Mouse (Mus musculus): Measurements from ENCODE around the gene 4930451I11Rik. TPM values are rescaled to one million over a fixed set of nuclear protein-coding genes. Genes with fewer than 3 reads are reported as not detected.

Gene 4930451I11Rik
- polyA plus RNA-seq, 1 experiment from 2014 or later: not detected

GRCm38 (mm10) chr7:126799050-126799467, 32.4 kb downstream of the 4930451I11Rik start:
- H3K27me3 ChIP-seq: no peaks in the 10 kb centered on the region
- WGBS: under 1% methylated on average over 30 of the region's 36 CpGs
- peaks cover 44% of the 10 kb centered on the region for H3K36me3 ChIP-seq
- H3K4me2 ChIP-seq: peak overlapping the region; percentile 89
- ATAC-seq (ENCODE audit: insufficient number of reproducible peaks, insufficient read depth, low FRiP score, low TSS enrichment, low read depth): peak; percentile 96
- H3K9ac ChIP-seq: peak overlapping the region; percentile 91
- peak overlapping the region; percentile 78 for H3K4me3 ChIP-seq
- peaks cover 36% of the 10 kb centered on the region for H3K4me1 ChIP-seq
- no peaks in the 10 kb centered on the region for H3K9me3 ChIP-seq
- peak overlapping the region; percentile 98 for H3K27ac ChIP-seq

DNA sequence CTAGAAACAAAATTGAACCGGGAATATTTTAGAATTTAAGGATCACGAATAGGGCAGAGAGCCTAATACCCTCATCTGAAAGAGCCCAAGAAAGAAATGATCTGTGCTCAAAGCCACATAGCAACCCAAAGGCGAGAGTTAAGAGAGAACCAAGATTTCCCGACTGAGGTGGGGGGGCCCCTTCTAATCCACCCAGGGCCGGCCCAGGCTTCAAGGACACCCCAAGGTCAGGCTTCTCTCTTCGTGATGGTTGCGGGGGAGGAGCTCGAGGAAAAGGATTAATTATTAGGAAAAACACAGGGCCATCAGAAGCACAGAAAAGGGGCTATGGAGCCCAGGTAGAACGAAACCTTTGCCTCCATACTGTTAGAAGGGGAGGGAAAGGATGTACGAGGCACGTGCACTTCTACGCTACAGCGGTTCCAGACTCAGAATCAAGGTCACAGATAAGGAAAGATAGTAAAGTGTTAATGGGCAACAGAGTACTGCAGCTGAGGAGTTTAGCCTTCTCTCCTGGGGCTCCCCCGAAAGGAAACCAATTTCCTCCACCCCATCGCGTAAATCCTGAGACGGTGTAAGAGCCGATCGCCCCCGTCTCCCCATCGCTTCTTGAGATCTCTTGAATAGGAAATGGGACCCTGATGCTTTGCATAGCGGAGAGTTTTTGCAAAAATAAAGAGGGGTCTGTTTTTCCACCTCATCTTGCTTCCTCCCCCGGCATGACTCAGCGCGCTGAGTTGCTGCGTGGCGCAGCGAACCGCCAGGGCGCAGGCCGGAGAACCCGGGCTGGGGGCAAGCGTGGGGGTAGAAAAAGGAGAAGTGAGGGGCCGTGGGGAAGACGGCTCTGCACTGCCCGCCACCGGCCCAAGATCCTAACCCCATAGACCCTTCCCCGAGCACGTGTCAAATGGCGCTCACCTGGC, 33.1 kb downstream of the 4930451I11Rik start:
- H3K9me3 ChIP-seq: no peaks in the 10 kb centered on the region
- H3K36me3 ChIP-seq: peaks cover 37% of the 10 kb centered on the region
- peak overlapping the region; percentile 89 for H3K4me2 ChIP-seq
- H3K27me3 ChIP-seq: no peaks in the 10 kb centered on the region
- no peak for ATAC-seq (ENCODE audit: insufficient number of reproducible peaks, insufficient read depth, low FRiP score, low TSS enrichment, low read depth)
- H3K4me1 ChIP-seq: peaks cover 36% of the 10 kb centered on the region
- peak overlapping the region; percentile 78 for H3K4me3 ChIP-seq
- 2% methylated on average over 40 of the region's 40 CpGs for WGBS
- H3K9ac ChIP-seq: peak overlapping the region; percentile 91
- H3K27ac ChIP-seq: peak overlapping the region; percentile 98

DNA sequence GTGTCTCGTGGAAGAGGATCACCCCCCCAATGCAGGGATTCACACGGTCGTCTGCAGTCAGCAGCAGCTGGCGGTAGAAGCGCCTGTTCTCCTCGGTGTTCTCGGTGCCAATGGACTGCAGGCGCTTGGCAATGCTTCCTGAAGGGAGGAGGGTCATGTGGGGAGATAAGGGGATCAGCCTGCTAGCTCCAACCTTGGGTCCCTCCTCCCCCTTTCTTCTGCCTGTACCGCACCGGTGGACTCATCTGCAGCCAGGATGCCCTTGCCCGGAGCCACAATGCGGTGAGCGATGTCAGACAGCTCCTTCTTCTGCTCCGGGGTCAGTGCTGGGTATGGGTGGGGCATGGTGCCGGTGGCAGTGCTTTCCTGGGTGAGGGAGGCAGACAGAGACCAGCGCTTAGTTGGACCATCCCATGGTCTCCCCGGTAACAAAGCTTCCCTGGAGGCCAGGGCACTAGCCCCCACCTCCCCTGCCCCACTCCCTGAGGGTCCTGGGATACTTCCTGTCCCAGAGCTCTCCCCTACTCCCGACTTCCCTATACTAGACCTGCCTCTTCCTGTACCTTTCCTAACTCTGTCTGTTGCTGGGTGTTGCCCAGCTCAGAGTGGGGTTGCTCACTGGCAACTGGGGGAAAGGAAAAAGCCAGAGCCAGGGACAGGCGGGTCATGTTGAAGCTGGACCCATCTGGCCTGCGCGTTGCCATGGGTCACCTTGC, 33.9 kb downstream of the 4930451I11Rik start, which contains the start of gene Fam57b:
Fam57b (plus strand) TSS at position 258 of the 716 bp plus-strand sequence.
- ATAC-seq (ENCODE audit: insufficient number of reproducible peaks, insufficient read depth, low FRiP score, low TSS enrichment, low read depth): no peak
- no peaks in the 10 kb centered on the region for H3K27me3 ChIP-seq
- peak within 1 kb of the TSS; percentile 98 for H3K27ac ChIP-seq
- peak within 1 kb of the TSS; percentile 91 for H3K9ac ChIP-seq
- H3K36me3 ChIP-seq: peaks cover 34% of the 10 kb centered on the region
- peak within 1 kb of the TSS; percentile 89 for H3K4me2 ChIP-seq
- H3K4me1 ChIP-seq: peaks cover 44% of the 10 kb centered on the region
- WGBS: 29% methylated on average over 21 of the region's 21 CpGs
- no peaks in the 10 kb centered on the region for H3K9me3 ChIP-seq
- peak within 1 kb of the TSS; percentile 78 for H3K4me3 ChIP-seq

GRCm38 (mm10) chr7:126796350-126796932, 35.0 kb downstream of the 4930451I11Rik start:
- Histone ChIP-seq H3K4me3 (peak overlapping the region; percentile 78), H3K36me3 (peaks cover 33% of the 10 kb centered on the region), H3K9me3 (no peaks in the 10 kb centered on the region), H3K27ac (no peak overlapping the region), H3K9ac (peak overlapping the region; percentile 32; the same call in 1 of the 2 replicates), H3K4me2 (peak overlapping the region; percentile 89), H3K4me1 (peaks cover 44% of the 10 kb centered on the region), H3K27me3 (no peaks in the 10 kb centered on the region)
- ATAC-seq (ENCODE audit: insufficient number of reproducible peaks, insufficient read depth, low FRiP score, low TSS enrichment, low read depth): no peak
- 79% methylated on average over 8 of the region's 8 CpGs for WGBS

- H3K27ac ChIP-seq: no peak overlapping the region
- peaks cover 36% of the 10 kb centered on the region for H3K36me3 ChIP-seq
- ATAC-seq (ENCODE audit: insufficient number of reproducible peaks, insufficient read depth, low FRiP score, low TSS enrichment, low read depth): no peak
- H3K4me3 ChIP-seq: 0 out of 2 replicates have a peak overlapping the region, but pooled peaks have one; percentile 4
- peak overlapping the region; percentile 32; the same call in 1 of the 2 replicates for H3K9ac ChIP-seq
- WGBS: 85% methylated on average over 16 of the region's 16 CpGs
- no peaks in the 10 kb centered on the region for H3K9me3 ChIP-seq
- no peaks in the 10 kb centered on the region for H3K27me3 ChIP-seq
- H3K4me1 ChIP-seq: peaks cover 47% of the 10 kb centered on the region
- H3K4me2 ChIP-seq: no peak overlapping the region
These were observed 35.8 kb downstream of the 4930451I11Rik start for GRCm38 (mm10) chr7:126795387-126796317.

GRCm38 (mm10) chr7:126794271-126794605, 37.2 kb downstream of the 4930451I11Rik start:
- no peaks in the 10 kb centered on the region for H3K9me3 ChIP-seq
- H3K27me3 ChIP-seq: no peaks in the 10 kb centered on the region
- H3K4me2 ChIP-seq: no peak overlapping the region
- no peak overlapping the region for H3K4me3 ChIP-seq
- no peak overlapping the region for H3K27ac ChIP-seq
- ATAC-seq (ENCODE audit: insufficient number of reproducible peaks, insufficient read depth, low FRiP score, low TSS enrichment, low read depth): no peak
- H3K9ac ChIP-seq: no peak overlapping the region
- H3K36me3 ChIP-seq: peaks cover 49% of the 10 kb centered on the region
- H3K4me1 ChIP-seq: peaks cover 46% of the 10 kb centered on the region
- WGBS: 74% methylated on average over 4 of the region's 4 CpGs

- Histone ChIP-seq H3K4me1 (peaks cover 46% of the 10 kb centered on the region), H3K9ac (no peak overlapping the region), H3K9me3 (no peaks in the 10 kb centered on the region), H3K4me2 (no peak overlapping the region), H3K36me3 (peaks cover 55% of the 10 kb centered on the region), H3K27ac (0 out of 2 replicates have a peak overlapping the region, but pooled peaks have one; percentile 11), H3K27me3 (no peaks in the 10 kb centered on the region), H3K4me3 (no peak overlapping the region)
- ATAC-seq (ENCODE audit: insufficient number of reproducible peaks, insufficient read depth, low FRiP score, low TSS enrichment, low read depth): no peak
- WGBS: 71% methylated on average over 4 of the region's 4 CpGs
These were observed 37.8 kb downstream of the 4930451I11Rik start for GRCm38 (mm10) chr7:126793456-126794270.

DNA sequence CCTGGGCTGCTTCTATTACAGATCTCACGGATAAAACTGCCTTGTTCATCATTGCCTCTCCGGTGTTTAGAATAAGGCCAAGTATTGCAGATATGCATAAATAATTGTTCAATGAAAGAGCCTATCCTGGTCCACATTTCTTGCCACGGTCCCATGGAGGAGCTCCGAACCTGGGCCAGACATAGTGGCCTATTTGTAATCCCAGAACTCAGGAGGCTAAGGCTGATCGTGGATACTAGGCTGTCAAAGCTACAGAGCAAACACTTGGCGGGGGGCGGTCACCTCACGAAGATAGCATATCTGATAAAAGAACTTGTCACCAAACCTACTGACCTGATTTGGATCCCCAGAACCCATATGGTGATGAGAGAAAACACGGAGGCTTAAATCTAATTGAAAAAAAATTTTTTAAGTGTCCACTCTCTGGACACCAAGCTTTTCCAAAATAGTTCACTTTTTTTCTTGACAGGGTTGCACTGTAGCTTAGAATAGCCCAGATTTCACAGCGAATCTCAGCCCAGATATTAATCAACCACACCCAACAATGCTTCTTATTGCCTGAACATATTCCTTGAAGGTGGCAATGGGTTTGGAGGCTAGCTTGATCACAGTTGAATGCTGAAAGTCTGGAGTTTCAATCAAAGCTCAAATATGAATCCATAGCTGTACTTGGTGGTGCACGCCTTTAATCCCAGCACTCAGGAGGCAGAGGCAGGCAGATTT, 38.6 kb downstream of the 4930451I11Rik start:
- peak; percentile 13; the same call in 1 of the 2 replicates for ATAC-seq (ENCODE audit: insufficient number of reproducible peaks, insufficient read depth, low FRiP score, low TSS enrichment, low read depth)
- H3K9me3 ChIP-seq: no peaks in the 10 kb centered on the region
- 25% methylated on average over 11 of the region's 11 CpGs for WGBS
- peak overlapping the region; percentile 97 for H3K27ac ChIP-seq
- peak overlapping the region; percentile 94 for H3K4me3 ChIP-seq
- no peaks in the 10 kb centered on the region for H3K27me3 ChIP-seq
- H3K9ac ChIP-seq: peak overlapping the region; percentile 96
- H3K4me1 ChIP-seq: peaks cover 41% of the 10 kb centered on the region
- H3K4me2 ChIP-seq: peak overlapping the region; percentile 74
- H3K36me3 ChIP-seq: peaks cover 63% of the 10 kb centered on the region

DNA sequence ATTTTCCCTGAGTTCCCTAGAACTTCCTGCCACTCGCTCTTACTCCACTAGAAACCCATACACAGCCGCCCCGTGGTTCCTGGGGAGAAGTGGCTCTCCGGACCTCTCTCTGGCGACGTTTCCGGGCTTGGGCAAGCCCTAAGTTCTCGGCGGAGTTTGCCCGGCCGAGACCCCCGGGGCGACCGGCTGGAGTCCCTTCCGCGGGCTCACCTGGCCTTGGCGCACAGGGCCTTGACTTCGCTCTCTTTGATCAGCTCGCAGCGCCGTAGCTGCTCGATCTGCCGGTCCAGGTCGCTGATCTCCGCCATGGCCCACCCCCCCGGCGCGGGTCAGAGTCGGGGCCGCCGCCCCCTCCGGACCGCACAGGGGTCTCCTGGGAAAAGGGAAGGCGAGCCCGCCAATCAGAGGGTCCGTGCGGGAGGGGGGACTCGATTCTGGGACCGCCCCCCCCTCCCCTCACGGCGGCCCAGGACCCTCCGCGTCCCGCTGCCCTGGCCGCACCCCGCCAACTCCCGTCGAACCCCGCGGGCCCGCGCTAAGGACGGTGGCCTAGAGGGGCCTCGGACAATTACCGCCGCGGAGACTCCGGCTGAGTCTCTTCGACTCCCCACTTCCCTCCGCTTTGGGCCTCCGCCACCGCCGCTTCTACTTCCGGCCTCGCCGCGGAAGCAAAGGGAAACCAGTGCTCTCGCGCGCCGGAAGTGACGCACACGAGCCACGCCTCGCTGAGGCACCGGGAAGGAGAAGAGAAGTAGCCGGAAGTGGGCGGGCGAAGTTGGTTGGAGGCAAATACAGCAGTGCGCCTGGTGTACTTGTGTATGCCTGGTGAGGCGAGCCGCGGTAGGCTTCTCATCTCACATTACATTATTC, 39.4 kb downstream of the 4930451I11Rik start, which contains the start of gene Ppp4c:
Ppp4c (minus strand) TSS at position 646 of the 870 bp plus-strand sequence.
- peak within 1 kb of the TSS; percentile 97 for H3K27ac ChIP-seq
- no peaks in the 10 kb centered on the region for H3K9me3 ChIP-seq
- H3K4me3 ChIP-seq: peak within 1 kb of the TSS; percentile 94
- peak; percentile 92 for ATAC-seq (ENCODE audit: insufficient number of reproducible peaks, insufficient read depth, low FRiP score, low TSS enrichment, low read depth)
- H3K4me1 ChIP-seq: peaks cover 33% of the 10 kb centered on the region
- H3K36me3 ChIP-seq: peaks cover 66% of the 10 kb centered on the region
- peak within 1 kb of the TSS; percentile 74 for H3K4me2 ChIP-seq
- under 1% methylated on average over 76 of the region's 83 CpGs for WGBS
- peak within 1 kb of the TSS; percentile 96 for H3K9ac ChIP-seq
- H3K27me3 ChIP-seq: no peaks in the 10 kb centered on the region
